Comparison of ENCODE assay signal across 21 mouse cellular contexts in the genomic region with DNA sequence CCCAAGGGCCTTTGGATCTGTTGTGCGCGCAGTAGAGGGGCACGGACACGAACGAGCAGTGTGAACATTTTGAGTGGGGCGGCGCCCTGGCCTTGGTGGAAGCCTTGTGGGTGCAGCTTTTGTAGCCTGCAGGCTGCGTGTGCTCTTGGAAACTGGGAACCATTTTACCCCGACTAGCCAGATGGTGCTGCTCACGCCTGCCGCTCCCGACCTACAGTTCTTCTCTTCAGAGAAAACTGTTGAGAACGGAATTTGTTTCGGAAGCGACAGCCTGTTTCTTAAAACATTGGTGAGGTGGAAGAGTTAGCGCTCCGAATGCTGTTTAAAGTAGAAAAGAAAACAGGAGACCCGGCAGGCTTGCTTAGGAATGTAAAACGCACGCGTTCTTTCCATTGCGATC. TPM values are rescaled to one million over a fixed set of nuclear protein-coding genes. Genes with fewer than 3 reads are reported as not detected.
DNase-seq lines count a peak whose midpoint lies in the region; ATAC-seq and TF ChIP-seq lines count a peak whose summit lies in the region.
"Had no signal": no experiment of that assay in that cellular context is flagged by ENCODE, and none has a peak within 500 bp of the region (broad histone marks: within the 10 kb centered on the region; RNA-seq: fewer than 3 reads in every experiment).

No protein-coding gene starts in this region.

- TF ChIP-seq CTCF in forebrain, postnatal 0 days (IDR thresholded peaks at IDR 0.05; ENCODE audit: low read depth), result no peak

- peak overlapping the region; percentile 52; the same call in 1 of the 2 replicates for H3K27ac ChIP-seq in forebrain, embryonic 15.5 days (replicated peaks)
- no peak overlapping the region for H3K27ac ChIP-seq in forebrain, embryonic 12.5 days
- H3K27ac ChIP-seq in forebrain, postnatal 0 days (ENCODE audit: low read depth, low read length), result 0 out of 2 replicates have a peak overlapping the region, but pooled peaks have one; percentile 51
- H3K27ac ChIP-seq: embryonic facial prominence, embryonic 15.5 days; hindbrain, embryonic 13.5 days; limb, embryonic 10.5 days; liver, embryonic 15.5 days; midbrain, embryonic 13.5 days had no signal

- no peaks in the 10 kb centered on the region for H3K27me3 ChIP-seq in forebrain, embryonic 15.5 days
- no peaks in the 10 kb centered on the region for H3K27me3 ChIP-seq in forebrain, embryonic 12.5 days
- no peaks in the 10 kb centered on the region for H3K27me3 ChIP-seq in forebrain, postnatal 0 days (ENCODE audit: insufficient read depth, low read length)
- H3K27me3 ChIP-seq: embryonic facial prominence, embryonic 15.5 days; hindbrain, embryonic 13.5 days; liver, embryonic 15.5 days; midbrain, embryonic 13.5 days had no signal

- no peaks in the 10 kb centered on the region for H3K36me3 ChIP-seq in forebrain, embryonic 15.5 days
- peaks cover 34% of the 10 kb centered on the region for H3K36me3 ChIP-seq in forebrain, embryonic 12.5 days (replicated peaks)
- peaks cover 10% of the 10 kb centered on the region for H3K36me3 ChIP-seq in forebrain, postnatal 0 days (ENCODE audit: insufficient read depth)

- no peak overlapping the region for H3K9ac ChIP-seq in forebrain, embryonic 15.5 days (replicated peaks)
- H3K9ac ChIP-seq in forebrain, embryonic 12.5 days, result no peak overlapping the region
- H3K9ac ChIP-seq in forebrain, postnatal 0 days, result no peak overlapping the region
- H3K9ac ChIP-seq: embryonic facial prominence, embryonic 15.5 days; hindbrain, embryonic 13.5 days; liver, embryonic 15.5 days; midbrain, embryonic 13.5 days had no signal

- H3K4me1 ChIP-seq in forebrain, embryonic 15.5 days, result peaks cover 8% of the 10 kb centered on the region; the same call in 1 of the 2 replicates
- H3K4me1 ChIP-seq in forebrain, embryonic 12.5 days, result no peaks in the 10 kb centered on the region
- no peaks in the 10 kb centered on the region for H3K4me1 ChIP-seq in forebrain, postnatal 0 days (ENCODE audit: insufficient read depth)
- H3K4me1 ChIP-seq: embryonic facial prominence, embryonic 15.5 days; hindbrain, embryonic 13.5 days; limb, embryonic 10.5 days; liver, embryonic 15.5 days; midbrain, embryonic 13.5 days had no signal

- H3K4me2 ChIP-seq in forebrain, embryonic 15.5 days (replicated peaks), result no peak overlapping the region
- H3K4me2 ChIP-seq in forebrain, embryonic 12.5 days, result no peak overlapping the region
- H3K4me2 ChIP-seq in forebrain, postnatal 0 days (ENCODE audit: low read depth), result no peak overlapping the region
- H3K4me2 ChIP-seq: embryonic facial prominence, embryonic 15.5 days; hindbrain, embryonic 13.5 days; liver, embryonic 15.5 days; midbrain, embryonic 13.5 days had no signal

- peak; percentile 63 for DNase-seq in forebrain, postnatal 0 days
- DNase-seq in layer of hippocampus, postnatal 36 days, result peak; percentile 53 to 60
- peak; percentile 54 for DNase-seq in right cerebral cortex, postnatal 14 days
- DNase-seq in spleen, postnatal 4 days (ENCODE audit: low spot score in 2 of 2), result no peak
- no peak for DNase-seq in cerebellum, adult 18-20 months
- DNase-seq in cerebellum, postnatal 4 days (ENCODE audit: low spot score in 2 of 2), result no peak
- DNase-seq: adrenal gland, postnatal 10 days; gastrocnemius, postnatal 14 days; kidney, adult 2 months; lung, postnatal 4 days; thymus, postnatal 25 days had no signal

- no peak for ATAC-seq in forebrain, embryonic 15.5 days (replicated peaks)
- ATAC-seq in forebrain, embryonic 12.5 days (ENCODE audit: low FRiP score), result no peak
- peak; percentile 47; the same call in 1 of the 2 replicates for ATAC-seq in forebrain, postnatal 0 days
- ATAC-seq: midbrain, embryonic 13.5 days had no signal

- WGBS in forebrain, embryonic 15.5 days, result 78% methylated on average over 22 of the region's 22 CpGs
- 97% methylated on average over 22 of the region's 22 CpGs for WGBS in forebrain, embryonic 12.5 days
- 74% methylated on average over 22 of the region's 22 CpGs for WGBS in forebrain, postnatal 0 days

- no peaks in the 10 kb centered on the region for H3K9me3 ChIP-seq in forebrain, embryonic 15.5 days
- H3K9me3 ChIP-seq in forebrain, embryonic 12.5 days, result no peaks in the 10 kb centered on the region
- H3K9me3 ChIP-seq in forebrain, postnatal 0 days (ENCODE audit: low read length), result no peaks in the 10 kb centered on the region
- H3K9me3 ChIP-seq: embryonic facial prominence, embryonic 15.5 days; hindbrain, embryonic 13.5 days; limb, embryonic 10.5 days; liver, embryonic 15.5 days; midbrain, embryonic 13.5 days had no signal

- H3K4me3 ChIP-seq in forebrain, embryonic 15.5 days, result no peak overlapping the region
- no peak overlapping the region for H3K4me3 ChIP-seq in forebrain, embryonic 12.5 days (replicated peaks)
- H3K4me3 ChIP-seq in forebrain, postnatal 0 days (ENCODE audit: low read depth, low read length), result no peak overlapping the region
- H3K4me3 ChIP-seq: embryonic facial prominence, embryonic 15.5 days; hindbrain, embryonic 13.5 days; limb, embryonic 10.5 days; liver, embryonic 15.5 days; midbrain, embryonic 13.5 days had no signal

RNA-seq across cellular contexts. Expression of gene Cflar, which starts 25.7 kb away (rescaled TPM):
- polyA plus RNA-seq in forebrain, embryonic 15.5 days (2015; fragmentation: Nextera tagmentation; extraction: Ambion mirVana), result 18.9 and 20.6 TPM in 2 replicates
- polyA plus RNA-seq in forebrain, embryonic 12.5 days (2016; fragmentation: Nextera tagmentation; extraction: Ambion mirVana), result 23.8 and 24.8 TPM in 2 replicates
- total RNA-seq in forebrain, postnatal 0 days (2014; rRNA removed), result 24.5 and 35.4 TPM in 2 replicates
- 20.2 and 21.2 TPM in 2 replicates for polyA plus RNA-seq in forebrain, postnatal 0 days (2015; fragmentation: Nextera tagmentation; extraction: Ambion mirVana)
- 10 to 100 TPM; 38.3 to 38.9 TPM for total RNA-seq in layer of hippocampus, postnatal 36 days (2021)

RNA-seq across cellular contexts. Expression of gene Als2cr12, which starts 41.2 kb away (rescaled TPM):
- polyA plus RNA-seq in forebrain, embryonic 15.5 days (2015; fragmentation: Nextera tagmentation; extraction: Ambion mirVana), result not detected in 2 replicates
- not detected in 2 replicates for polyA plus RNA-seq in forebrain, embryonic 12.5 days (2016; fragmentation: Nextera tagmentation; extraction: Ambion mirVana)
- total RNA-seq in forebrain, postnatal 0 days (2014; rRNA removed), result 0.15 TPM in 1 of 2 replicates, not detected in the other
- 0.12 TPM in 1 of 2 replicates, not detected in the other for polyA plus RNA-seq in forebrain, postnatal 0 days (2015; fragmentation: Nextera tagmentation; extraction: Ambion mirVana)
- total RNA-seq in layer of hippocampus, postnatal 36 days (2021), result not detected
- total RNA-seq: common myeloid progenitor, adult 5-6 weeks; gastrocnemius, postnatal 14 days had no signal
- polyA plus RNA-seq: heart, embryonic 14.5 days; hindbrain, embryonic 13.5 days; limb, embryonic 10.5 days; liver, embryonic 15.5 days; midbrain, embryonic 13.5 days; neural tube, embryonic 11.5 days had no signal

RNA-seq across cellular contexts. Expression of gene Casp8, which starts 58.2 kb away (rescaled TPM):
- 4.6 and 5.6 TPM in 2 replicates for polyA plus RNA-seq in forebrain, embryonic 15.5 days (2015; fragmentation: Nextera tagmentation; extraction: Ambion mirVana)
- polyA plus RNA-seq in forebrain, embryonic 12.5 days (2016; fragmentation: Nextera tagmentation; extraction: Ambion mirVana), result 10.1 and 11.1 TPM in 2 replicates
- 4.5 and 5.4 TPM in 2 replicates for total RNA-seq in forebrain, postnatal 0 days (2014; rRNA removed)
- polyA plus RNA-seq in forebrain, postnatal 0 days (2015; fragmentation: Nextera tagmentation; extraction: Ambion mirVana), result 1.9 and 3.3 TPM in 2 replicates
- 1 to 10 TPM; 2.4 to 2.6 TPM for total RNA-seq in layer of hippocampus, postnatal 36 days (2021)

Comparison
In these comparisons a context has a peak if more than half of its experiments do, and no peak if none do; other contexts are left out.
1. DNase-seq: peak in forebrain, postnatal 0 days (single experiment), layer of hippocampus, postnatal 36 days (2 of 2) and right cerebral cortex, postnatal 14 days (single experiment); none in spleen, postnatal 4 days (0 of 2), cerebellum, adult 18-20 months (0 of 2) and cerebellum, postnatal 4 days (0 of 2).